Mouse (Mus musculus) c-Kit-positive CD71-negative TER-119-negative erythroid progenitor cells, embryonic 14.5 days (primary cell): ENCODE results near the gene Gbp3.

Experiments
- DNase-seq: peaks from one replicate; pipeline ENCODE4 v3.0.0-alpha.2; 2013; ENCODE audit warnings: low read depth

Gbp3 gene

GRCm38 (mm10) chr3:142588888-142589287 is 29.1 kb downstream of the Gbp3 start:
- DNase-seq, result no peak

DNA sequence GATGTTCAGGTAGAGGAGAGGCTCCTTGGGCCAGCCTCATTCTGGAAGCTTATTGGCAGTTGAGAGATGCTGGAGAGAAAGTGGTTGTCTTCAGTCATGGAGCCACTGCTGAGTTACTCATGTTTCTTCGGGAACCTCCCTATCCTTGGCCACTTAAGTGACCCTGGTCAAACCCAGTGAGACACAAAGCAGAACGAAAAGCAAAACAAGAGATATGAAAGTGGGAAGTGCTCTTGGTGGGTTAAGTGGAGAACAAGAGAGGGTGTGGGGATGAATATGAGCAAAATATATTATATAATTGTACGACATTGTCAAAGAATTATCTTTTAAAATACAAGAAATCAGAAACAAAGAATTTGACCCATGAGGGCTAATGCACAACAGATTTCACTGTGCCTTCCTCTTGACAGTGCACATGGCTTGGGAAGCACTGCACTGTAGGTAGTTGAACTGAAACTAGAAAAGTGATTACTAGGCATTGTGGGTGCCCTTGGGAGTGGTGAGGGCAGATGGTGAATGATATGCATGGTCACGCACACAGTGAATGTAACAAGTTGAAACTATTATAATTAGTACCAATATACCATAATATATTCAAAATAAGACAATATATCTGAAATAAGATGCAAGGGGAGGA is 30.7 kb downstream of the Gbp3 start:
- peak; percentile 6 for DNase-seq

GRCm38 (mm10) chr3:142594547-142594946 is 34.7 kb downstream of the Gbp3 start, which contains the start of gene Gbp2b:
Gene Gbp2b, plus strand, starts transcription at chr3:142594847.
- no peak for DNase-seq

GRCm38 (mm10) chr3:142597923-142598322 is 38.1 kb downstream of the Gbp3 start:
- DNase-seq, result no peak

GRCm38 (mm10) chr3:142601675-142602074 is 41.8 kb downstream of the Gbp3 start:
- no peak for DNase-seq

DNA sequence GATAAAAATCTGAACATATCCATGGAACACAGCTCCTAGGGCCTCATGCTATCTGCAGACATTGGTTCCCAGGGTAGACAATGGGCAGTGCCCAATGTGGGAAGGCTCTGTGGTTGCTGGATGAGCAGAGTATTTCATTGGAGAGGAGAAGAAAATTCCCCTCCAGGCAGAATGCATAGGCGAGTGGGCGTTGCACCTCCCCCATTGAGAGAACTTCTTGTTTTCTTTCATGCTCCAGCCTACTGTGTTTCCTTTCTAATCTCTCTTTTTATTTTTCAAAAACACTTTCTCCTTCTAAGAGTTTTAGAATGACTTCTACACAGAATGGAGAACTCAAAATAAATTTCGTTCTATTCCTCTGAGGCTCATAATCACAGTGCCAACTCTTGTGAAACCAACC is 58.8 kb downstream of the Gbp3 start:
- no peak for DNase-seq

- DNase-seq, result no peak
These were observed 59.8 kb downstream of the Gbp3 start for GRCm38 (mm10) chr3:142619606-142620005.

DNA sequence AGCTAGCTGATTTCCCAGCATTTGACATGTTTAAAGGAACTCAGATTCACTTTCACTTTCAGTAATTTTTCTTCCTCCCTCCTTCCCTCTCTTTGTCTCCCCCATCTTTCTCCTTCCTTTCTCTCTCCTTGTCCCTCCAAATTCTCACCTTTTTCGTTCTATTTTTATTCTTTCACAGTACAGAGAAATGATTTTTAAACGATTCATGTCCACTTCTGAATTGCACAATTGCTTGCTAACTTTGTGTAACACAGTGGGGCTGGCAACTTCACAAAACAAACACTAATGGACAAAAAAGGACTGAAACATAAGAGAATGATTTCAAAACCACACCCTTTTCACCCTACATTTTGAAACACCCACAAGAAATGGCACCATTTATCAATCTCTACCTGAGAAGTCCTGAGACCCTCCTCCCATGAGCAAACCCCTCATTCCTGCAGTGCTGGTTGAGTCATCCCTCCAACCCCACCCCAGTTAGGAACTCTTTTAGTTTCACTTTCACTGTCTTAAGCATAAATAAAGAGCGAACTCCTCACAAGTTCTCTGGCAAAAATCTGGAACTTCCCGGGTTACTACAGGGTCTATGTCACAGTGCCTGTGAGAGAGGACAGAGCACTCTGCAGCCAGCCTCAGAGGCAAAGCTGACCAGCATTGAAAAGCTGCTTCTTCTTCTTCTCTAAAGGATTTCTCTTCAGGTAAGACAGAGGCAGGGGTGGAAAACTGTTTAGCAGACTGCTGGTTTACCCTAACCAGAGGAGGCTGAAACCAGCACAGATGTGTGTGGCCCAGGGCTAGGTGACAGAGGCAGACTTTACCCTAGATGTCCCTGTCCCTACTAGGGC is 60.5 kb downstream of the Gbp3 start, which contains the start of gene Gbp2:
Gene Gbp2 (plus strand): TSS at position 492 of the 845 bp plus-strand sequence.
- DNase-seq, result peak; percentile 14

GRCm38 (mm10) chr3:142620956-142621562 is 61.2 kb downstream of the Gbp3 start:
- DNase-seq, result no peak
